Mouse (Mus musculus) forebrain, embryonic 12.5 days (tissue): ENCODE results near the gene Chst11. TPM values are rescaled to one million over a fixed set of nuclear protein-coding genes. Genes with fewer than 3 reads are reported as not detected.
A peak's percentile ranks its signal among the peaks of the same experiment; 100 is the strongest.

Experiments
- ATAC-seq: fragments of 200-750 bp; cut with Nextera tagmentation; 2 replicates; pipeline ENCODE4 v1.8.0; 2017; ENCODE audit warnings: moderate TSS enrichment; ENCODE audit not compliant: low FRiP score
- H3K27ac ChIP-seq: fragments of 300-500 bp; sonication (generic); 2 replicates; pipeline ENCODE4 v1.5.1; 2016; ENCODE audit warnings: mild to moderate bottlenecking
- H3K27me3 ChIP-seq: fragments of 300-500 bp; sonication (generic); 2 replicates; pipeline ENCODE4 v1.6.1; 2016; ENCODE audit warnings: mild to moderate bottlenecking
- H3K36me3 ChIP-seq: fragments of 300-500 bp; sonication (generic); replicated peaks from 2 replicates; pipeline ENCODE4 v1.6.1; 2016; ENCODE audit warnings: mild to moderate bottlenecking
- H3K4me1 ChIP-seq: fragments of 300-500 bp; sonication (generic); 2 replicates; pipeline ENCODE4 v1.6.1; 2016
- H3K4me2 ChIP-seq: fragments of 300-500 bp; sonication (generic); 2 replicates; pipeline ENCODE4 v1.6.1; 2016; ENCODE audit warnings: mild to moderate bottlenecking, moderate library complexity
- H3K4me3 ChIP-seq: fragments of 300-500 bp; sonication (generic); replicated peaks from 2 replicates; pipeline ENCODE4 v1.5.1; 2016; ENCODE audit warnings: mild to moderate bottlenecking
- H3K9ac ChIP-seq: fragments of 300-500 bp; sonication (generic); 2 replicates; pipeline ENCODE4 v1.6.1; 2016; ENCODE audit warnings: mild to moderate bottlenecking
- H3K9me3 ChIP-seq: fragments of 300-500 bp; sonication (generic); 2 replicates; pipeline ENCODE4 v1.6.1; 2016
- WGBS: fragments of 180-500 bp; shearing (Covaris S2); methylation state at CpG from one replicate; pipeline ENCODE4 v1.1.7; 2016; 5-methylcytosine and 5-hydroxymethylcytosine counted together
- polyA plus RNA-seq: library from polyadenylated mRNA; unstranded; fragments of >200 nt; fragmentation: Nextera tagmentation; extraction: Ambion mirVana; gene quantifications from 2 replicates; pipeline ENCODE4 v1.2.1, GENCODE M21; 2016

The Chst11 gene
- polyA plus RNA-seq, 1 experiment from 2014 or later = 2.6 TPM

- Histone ChIP-seq H3K4me1 (peaks cover 23% of the 10 kb centered on the region), H3K9me3 (no peaks in the 10 kb centered on the region), H3K27me3 (no peaks in the 10 kb centered on the region), H3K9ac (0 out of 2 replicates have a peak overlapping the region, but pooled peaks have one; percentile 25), H3K4me3 (no peak overlapping the region), H3K36me3 (no peaks in the 10 kb centered on the region), H3K4me2 (no peak overlapping the region; the same call in 1 of the 2 replicates), H3K27ac (peak overlapping the region; percentile 76)
- WGBS = 16% methylated on average over 10 of the region's 10 CpGs
- peak; percentile 45; the same call in 1 of the 2 replicates for ATAC-seq
Observed at GRCm38 (mm10) chr10:83042613-83043477, 57.5 kb downstream of the Chst11 start.

- no peak overlapping the region for H3K4me2 ChIP-seq
- H3K36me3 ChIP-seq = no peaks in the 10 kb centered on the region
- H3K27me3 ChIP-seq = no peaks in the 10 kb centered on the region
- peaks cover 21% of the 10 kb centered on the region for H3K4me1 ChIP-seq
- no peak overlapping the region for H3K4me3 ChIP-seq
- no peak overlapping the region for H3K9ac ChIP-seq
- no peaks in the 10 kb centered on the region for H3K9me3 ChIP-seq
- H3K27ac ChIP-seq = 0 out of 2 replicates have a peak overlapping the region, but pooled peaks have one; percentile 76
- ATAC-seq = 0 out of 2 replicates have a peak, but pooled peaks have one; percentile 9
- WGBS = 62% methylated on average over 2 of the region's 2 CpGs
Observed at GRCm38 (mm10) chr10:83043478-83044259, 58.4 kb downstream of the Chst11 start.

GRCm38 (mm10) chr10:83049174-83049780, 64.0 kb downstream of the Chst11 start:
- peak overlapping the region; percentile 53; the same call in 1 of the 2 replicates for H3K27ac ChIP-seq
- no peak overlapping the region for H3K4me2 ChIP-seq

GRCm38 (mm10) chr10:83053886-83054550, 68.7 kb downstream of the Chst11 start:
- no peak overlapping the region for H3K9ac ChIP-seq
- H3K27ac ChIP-seq = no peak overlapping the region
- no peaks in the 10 kb centered on the region for H3K36me3 ChIP-seq
- WGBS = 84% methylated on average over 10 of the region's 10 CpGs
- no peak overlapping the region for H3K4me3 ChIP-seq
- no peak for ATAC-seq
- H3K27me3 ChIP-seq = no peaks in the 10 kb centered on the region
- peaks cover 4% of the 10 kb centered on the region for H3K4me1 ChIP-seq
- no peaks in the 10 kb centered on the region for H3K9me3 ChIP-seq
- H3K4me2 ChIP-seq = no peak overlapping the region

More at GRCm38 (mm10) chr10:83049174-83049780, 64.0 kb downstream of the Chst11 start:
- H3K9ac ChIP-seq = no peak overlapping the region
- H3K4me1 ChIP-seq = peaks cover 9% of the 10 kb centered on the region
- no peak overlapping the region for H3K4me3 ChIP-seq
- 68% methylated on average over 12 of the region's 12 CpGs for WGBS
- ATAC-seq = peak; percentile 79
- no peaks in the 10 kb centered on the region for H3K27me3 ChIP-seq
- no peaks in the 10 kb centered on the region for H3K36me3 ChIP-seq
- H3K9me3 ChIP-seq = no peaks in the 10 kb centered on the region

GRCm38 (mm10) chr10:83056291-83056690, 71.0 kb downstream of the Chst11 start:
- H3K9ac ChIP-seq = no peak overlapping the region
- 80% methylated on average over 7 of the region's 7 CpGs for WGBS

GRCm38 (mm10) chr10:83056866-83057265, 71.6 kb downstream of the Chst11 start:
- no peak overlapping the region for H3K9ac ChIP-seq
- no peaks in the 10 kb centered on the region for H3K27me3 ChIP-seq
- no peak overlapping the region for H3K27ac ChIP-seq
- no peak overlapping the region for H3K4me3 ChIP-seq
- peaks cover 18% of the 10 kb centered on the region for H3K4me1 ChIP-seq
- ATAC-seq = no peak
- H3K4me2 ChIP-seq = no peak overlapping the region
- no peaks in the 10 kb centered on the region for H3K36me3 ChIP-seq
- 95% methylated on average over 4 of the region's 4 CpGs for WGBS
- no peaks in the 10 kb centered on the region for H3K9me3 ChIP-seq

More at GRCm38 (mm10) chr10:83056291-83056690, 71.0 kb downstream of the Chst11 start:
- no peak for ATAC-seq
- H3K27ac ChIP-seq = no peak overlapping the region
- no peaks in the 10 kb centered on the region for H3K9me3 ChIP-seq
- H3K4me2 ChIP-seq = no peak overlapping the region
- H3K27me3 ChIP-seq = no peaks in the 10 kb centered on the region
- H3K4me3 ChIP-seq = no peak overlapping the region
- peaks cover 18% of the 10 kb centered on the region for H3K4me1 ChIP-seq
- H3K36me3 ChIP-seq = no peaks in the 10 kb centered on the region

GRCm38 (mm10) chr10:83060066-83060782, 74.9 kb downstream of the Chst11 start:
- Histone ChIP-seq H3K27me3 (no peaks in the 10 kb centered on the region), H3K9me3 (no peaks in the 10 kb centered on the region), H3K4me2 (no peak overlapping the region), H3K9ac (no peak overlapping the region), H3K27ac (no peak overlapping the region), H3K4me1 (peaks cover 18% of the 10 kb centered on the region), H3K36me3 (no peaks in the 10 kb centered on the region), H3K4me3 (no peak overlapping the region)
- WGBS = 67% methylated on average over 12 of the region's 12 CpGs
- peak; percentile 11; the same call in 1 of the 2 replicates for ATAC-seq

GRCm38 (mm10) chr10:83062315-83062714, 77.0 kb downstream of the Chst11 start:
- peaks cover 18% of the 10 kb centered on the region for H3K4me1 ChIP-seq
- ATAC-seq = no peak
- H3K9ac ChIP-seq = no peak overlapping the region
- WGBS = 81% methylated on average over 9 of the region's 9 CpGs
- H3K27me3 ChIP-seq = no peaks in the 10 kb centered on the region
- H3K9me3 ChIP-seq = no peaks in the 10 kb centered on the region
- no peak overlapping the region for H3K4me2 ChIP-seq
- H3K27ac ChIP-seq = no peak overlapping the region
- no peaks in the 10 kb centered on the region for H3K36me3 ChIP-seq
- no peak overlapping the region for H3K4me3 ChIP-seq

GRCm38 (mm10) chr10:83064796-83065195, 79.5 kb downstream of the Chst11 start:
- Histone ChIP-seq H3K9me3 (no peaks in the 10 kb centered on the region), H3K27me3 (0 out of 2 replicates have a peak, but pooled peaks cover 3% of the 10 kb centered on the region), H3K36me3 (no peaks in the 10 kb centered on the region), H3K4me3 (no peak overlapping the region), H3K4me1 (peaks cover 13% of the 10 kb centered on the region), H3K27ac (no peak overlapping the region), H3K4me2 (no peak overlapping the region), H3K9ac (no peak overlapping the region)
- 83% methylated on average over 5 of the region's 5 CpGs for WGBS
- ATAC-seq = no peak

- 0 out of 2 replicates have a peak, but pooled peaks cover 3% of the 10 kb centered on the region for H3K27me3 ChIP-seq
- H3K4me3 ChIP-seq = no peak overlapping the region
- H3K36me3 ChIP-seq = no peaks in the 10 kb centered on the region
- ATAC-seq = no peak
- no peak overlapping the region for H3K9ac ChIP-seq
- WGBS = 82% methylated on average over 6 of the region's 6 CpGs
- H3K4me2 ChIP-seq = no peak overlapping the region
- peaks cover 4% of the 10 kb centered on the region; the same call in 1 of the 2 replicates for H3K4me1 ChIP-seq
- no peaks in the 10 kb centered on the region for H3K9me3 ChIP-seq
- H3K27ac ChIP-seq = no peak overlapping the region
Observed at GRCm38 (mm10) chr10:83066159-83066558, 80.9 kb downstream of the Chst11 start.

- Histone ChIP-seq H3K27me3 (0 out of 2 replicates have a peak, but pooled peaks cover 3% of the 10 kb centered on the region), H3K4me1 (peaks cover 4% of the 10 kb centered on the region; the same call in 1 of the 2 replicates), H3K9ac (no peak overlapping the region), H3K4me3 (no peak overlapping the region), H3K9me3 (no peaks in the 10 kb centered on the region), H3K4me2 (no peak overlapping the region), H3K27ac (no peak overlapping the region), H3K36me3 (no peaks in the 10 kb centered on the region)
- 73% methylated on average over 4 of the region's 4 CpGs for WGBS
- no peak for ATAC-seq
Observed at GRCm38 (mm10) chr10:83067305-83067704, 82.0 kb downstream of the Chst11 start.
